Mouse (Mus musculus) urinary bladder, postnatal 0 days (tissue): Measurements from ENCODE around the gene Cltc. TPM values are rescaled to one million over a fixed set of nuclear protein-coding genes. Genes with fewer than 3 reads are reported as not detected.

Experiments used
- polyA plus RNA-seq: library from polyadenylated mRNA; unstranded; fragments of >200 nt; fragmentation: Nextera tagmentation; extraction: Ambion mirVana; gene quantifications from 2 replicates; pipeline ENCODE4 v1.2.1, GENCODE M21; 2015

Gene Cltc
- polyA plus RNA-seq, result 75.1 and 86.2 TPM in 2 replicates

GRCm38 (mm10) chr11:86757480-86758371 lies at the start of gene Cltc:
Gene Cltc (minus strand): TSS chr11:86757565.

GRCm38 (mm10) chr11:86683395-86684125 lies 73.8 kb downstream of the Cltc start, which contains the start of the genes Vmp1 and Ptrh2:
Gene Vmp1 (minus strand): TSS chr11:86683836.
Gene Ptrh2 (plus strand): TSS chr11:86683985.

Other genes with a start within 250 kb of the Cltc start
- gene Rps6kb1, start 212.8 kb downstream of the Cltc start, polyA plus RNA-seq, result 34.5 and 47.3 TPM in 2 replicates
- 6.0 and 6.2 TPM in 2 replicates for gene Tubd1, start 212.6 kb downstream of the Cltc start, polyA plus RNA-seq
- gene Vmp1, start 73.7 kb downstream of the Cltc start, polyA plus RNA-seq, result 221 and 241 TPM in 2 replicates
- 18.0 and 20.4 TPM in 2 replicates for gene Ptrh2, start 73.6 kb downstream of the Cltc start, polyA plus RNA-seq
- gene Dhx40, start 50.2 kb upstream of the Cltc start, polyA plus RNA-seq, result 13.8 and 14.4 TPM in 2 replicates
- 7.0 and 7.2 TPM in 2 replicates for gene Ypel2, start 236.1 kb upstream of the Cltc start, polyA plus RNA-seq